Mouse (Mus musculus) lung, embryonic 14.5 days (tissue): ENCODE results near the gene Sgsm2. TPM values are rescaled to one million over a fixed set of nuclear protein-coding genes. Genes with fewer than 3 reads are reported as not detected.
A peak's percentile ranks its signal among the peaks of the same experiment; 100 is the strongest.

Experiments
- ATAC-seq: fragments of 200-750 bp; cut with Nextera tagmentation; 2 replicates; pipeline ENCODE4 v1.8.0; 2017; ENCODE audit warnings: mild to moderate bottlenecking, moderate TSS enrichment, moderate library complexity; ENCODE audit not compliant: insufficient read depth
- DNase-seq: peaks from one replicate; pipeline ENCODE4 v3.0.0-alpha.2; 2015
- H3K27ac ChIP-seq: fragments of 300-500 bp; sonication (generic); 2 replicates; pipeline ENCODE4 v1.5.1; 2014; ENCODE audit warnings: low read depth, mild to moderate bottlenecking, moderate library complexity
- H3K27me3 ChIP-seq: fragments of 300-500 bp; sonication (generic); 2 replicates; pipeline ENCODE4 v1.6.1; 2014; ENCODE audit warnings: low read length, control low read depth; ENCODE audit not compliant: insufficient read depth
- H3K36me3 ChIP-seq: fragments of 300-500 bp; sonication (generic); 2 replicates; pipeline ENCODE4 v1.6.1; 2014; ENCODE audit warnings: control low read depth; ENCODE audit not compliant: insufficient read depth
- H3K4me1 ChIP-seq: fragments of 300-500 bp; sonication (generic); 2 replicates; pipeline ENCODE4 v1.6.1; 2014; ENCODE audit warnings: antibody characterized with exemption, control low read depth; ENCODE audit not compliant: insufficient read depth
- H3K4me2 ChIP-seq: fragments of 300-500 bp; sonication (generic); 2 replicates; pipeline ENCODE4 v1.6.1; 2014; ENCODE audit warnings: mild to moderate bottlenecking
- H3K4me3 ChIP-seq: fragments of 300-500 bp; sonication (generic); 2 replicates; pipeline ENCODE4 v1.5.1; 2014; ENCODE audit warnings: low read depth, low read length
- H3K9ac ChIP-seq: fragments of 300-500 bp; sonication (generic); 2 replicates; pipeline ENCODE4 v1.6.1; 2014
- H3K9me3 ChIP-seq: fragments of 300-500 bp; sonication (generic); 2 replicates; pipeline ENCODE4 v1.6.1; 2016; ENCODE audit warnings: low read depth, low read length, control low read depth
- CTCF ChIP-seq: IDR thresholded peaks from 2 replicates; pipeline ENCODE4 v1.5.1; 2016; ENCODE audit warnings: antibody characterized with exemption, low read depth
- WGBS: fragments of 180-500 bp; shearing (Covaris S2); extraction: QIAGEN DNeasy Blood & Tissue Kit; methylation state at CpG from one replicate; pipeline ENCODE4 v1.1.7; 2014; 5-methylcytosine and 5-hydroxymethylcytosine counted together
- polyA plus RNA-seq: library from polyadenylated mRNA; unstranded; fragments of >200 nt; fragmentation: Nextera tagmentation; extraction: Ambion mirVana; gene quantifications from 2 replicates; pipeline ENCODE4 v1.2.1, GENCODE M21; 2014

The Sgsm2 gene
- polyA plus RNA-seq, 1 experiment from 2014 or later, result 4.8 TPM

GRCm38 (mm10) chr11:74828404-74828931, 68.4 kb downstream of the Sgsm2 start:
- H3K4me1 ChIP-seq, result peaks cover 15% of the 10 kb centered on the region
- no peak overlapping the region for H3K9ac ChIP-seq
- TF ChIP-seq CTCF, result no peak
- 0 out of 2 replicates have a peak, but pooled peaks cover 3% of the 10 kb centered on the region for H3K36me3 ChIP-seq
- 21% methylated on average over 2 of the region's 2 CpGs for WGBS
- no peak overlapping the region for H3K27ac ChIP-seq
- H3K27me3 ChIP-seq, result no peaks in the 10 kb centered on the region
- H3K4me2 ChIP-seq, result no peak overlapping the region
- no peaks in the 10 kb centered on the region for H3K9me3 ChIP-seq
- no peak for DNase-seq
- no peak overlapping the region for H3K4me3 ChIP-seq
- ATAC-seq, result no peak

- TF ChIP-seq CTCF, result no peak
- WGBS, result 69% methylated on average over 7 of the region's 7 CpGs
Measured at GRCm38 (mm10) chr11:74827791-74828403, 69.0 kb downstream of the Sgsm2 start.

GRCm38 (mm10) chr11:74826702-74827101, 70.2 kb downstream of the Sgsm2 start:
- Histone ChIP-seq H3K4me3 (no peak overlapping the region), H3K27ac (no peak overlapping the region), H3K9me3 (no peaks in the 10 kb centered on the region), H3K36me3 (peaks cover 15% of the 10 kb centered on the region; the same call in 1 of the 2 replicates), H3K9ac (no peak overlapping the region), H3K27me3 (no peaks in the 10 kb centered on the region), H3K4me2 (no peak overlapping the region), H3K4me1 (peaks cover 5% of the 10 kb centered on the region; the same call in 1 of the 2 replicates)
- ATAC-seq, result no peak
- DNase-seq, result no peak
- 78% methylated on average over 5 of the region's 5 CpGs for WGBS
- no peak for TF ChIP-seq CTCF

More at GRCm38 (mm10) chr11:74827791-74828403, 69.0 kb downstream of the Sgsm2 start:
- H3K27ac ChIP-seq, result no peak overlapping the region
- H3K27me3 ChIP-seq, result no peaks in the 10 kb centered on the region
- H3K36me3 ChIP-seq, result peaks cover 8% of the 10 kb centered on the region; the same call in 1 of the 2 replicates
- H3K4me1 ChIP-seq, result peaks cover 9% of the 10 kb centered on the region
- ATAC-seq (no peak), DNase-seq (no peak)
- H3K9ac ChIP-seq, result no peak overlapping the region
- H3K9me3 ChIP-seq, result no peaks in the 10 kb centered on the region
- H3K4me2 ChIP-seq, result no peak overlapping the region
- H3K4me3 ChIP-seq, result no peak overlapping the region

GRCm38 (mm10) chr11:74826151-74826550, 70.7 kb downstream of the Sgsm2 start:
- H3K27me3 ChIP-seq, result no peaks in the 10 kb centered on the region

GRCm38 (mm10) chr11:74822746-74823440, 74.0 kb downstream of the Sgsm2 start:
- no peaks in the 10 kb centered on the region for H3K27me3 ChIP-seq
- no peaks in the 10 kb centered on the region for H3K9me3 ChIP-seq
- no peak for TF ChIP-seq CTCF
- no peak overlapping the region for H3K9ac ChIP-seq
- peaks cover 39% of the 10 kb centered on the region for H3K36me3 ChIP-seq
- H3K27ac ChIP-seq, result no peak overlapping the region
- no peak overlapping the region for H3K4me3 ChIP-seq
- ATAC-seq, result no peak
- no peaks in the 10 kb centered on the region for H3K4me1 ChIP-seq
- no peak for DNase-seq
- WGBS, result 82% methylated on average over 7 of the region's 7 CpGs
- no peak overlapping the region for H3K4me2 ChIP-seq

More at GRCm38 (mm10) chr11:74826151-74826550, 70.7 kb downstream of the Sgsm2 start:
- WGBS, result 62% methylated on average over 7 of the region's 7 CpGs
- H3K9me3 ChIP-seq, result no peaks in the 10 kb centered on the region
- ATAC-seq, result no peak
- no peak overlapping the region for H3K27ac ChIP-seq
- no peak overlapping the region for H3K9ac ChIP-seq
- H3K4me2 ChIP-seq, result no peak overlapping the region
- DNase-seq, result peak; percentile 28
- TF ChIP-seq CTCF, result no peak
- H3K4me1 ChIP-seq, result peaks cover 5% of the 10 kb centered on the region; the same call in 1 of the 2 replicates
- H3K4me3 ChIP-seq, result no peak overlapping the region
- H3K36me3 ChIP-seq, result peaks cover 18% of the 10 kb centered on the region; the same call in 1 of the 2 replicates

- ATAC-seq (no peak; the same call in 1 of the 2 replicates), DNase-seq (peak; percentile 65)
- Histone ChIP-seq H3K4me3 (no peak overlapping the region), H3K36me3 (peaks cover 53% of the 10 kb centered on the region), H3K9ac (no peak overlapping the region), H3K4me2 (no peak overlapping the region), H3K4me1 (no peaks in the 10 kb centered on the region), H3K27ac (no peak overlapping the region), H3K27me3 (no peaks in the 10 kb centered on the region), H3K9me3 (no peaks in the 10 kb centered on the region)
- 21% methylated on average over 1 of the region's 1 CpGs for WGBS
- peak; percentile 51 for TF ChIP-seq CTCF
Measured at GRCm38 (mm10) chr11:74821463-74821862, 75.4 kb downstream of the Sgsm2 start.

GRCm38 (mm10) chr11:74820921-74821320, 75.9 kb downstream of the Sgsm2 start:
- Histone ChIP-seq H3K4me3 (no peak overlapping the region), H3K9ac (no peak overlapping the region), H3K36me3 (peaks cover 57% of the 10 kb centered on the region), H3K27me3 (no peaks in the 10 kb centered on the region), H3K4me2 (no peak overlapping the region), H3K4me1 (no peaks in the 10 kb centered on the region), H3K27ac (no peak overlapping the region), H3K9me3 (no peaks in the 10 kb centered on the region)
- no peak for TF ChIP-seq CTCF
- no peak for DNase-seq
- WGBS, result 52% methylated on average over 1 of the region's 1 CpGs
- no peak for ATAC-seq
